Mouse (Mus musculus) stomach, postnatal 0 days (tissue): Measurements from ENCODE around the gene Ern1.

Source experiments
- CTCF ChIP-seq: IDR thresholded peaks from 2 replicates; pipeline ENCODE4 v1.5.1; 2016; ENCODE audit warnings: antibody characterized with exemption, low read depth, mild to moderate bottlenecking, moderate library complexity
- EP300 ChIP-seq: optimal IDR thresholded peaks from 2 replicates; pipeline ENCODE3; 2016; ENCODE audit warnings: antibody characterized with exemption

DNA sequence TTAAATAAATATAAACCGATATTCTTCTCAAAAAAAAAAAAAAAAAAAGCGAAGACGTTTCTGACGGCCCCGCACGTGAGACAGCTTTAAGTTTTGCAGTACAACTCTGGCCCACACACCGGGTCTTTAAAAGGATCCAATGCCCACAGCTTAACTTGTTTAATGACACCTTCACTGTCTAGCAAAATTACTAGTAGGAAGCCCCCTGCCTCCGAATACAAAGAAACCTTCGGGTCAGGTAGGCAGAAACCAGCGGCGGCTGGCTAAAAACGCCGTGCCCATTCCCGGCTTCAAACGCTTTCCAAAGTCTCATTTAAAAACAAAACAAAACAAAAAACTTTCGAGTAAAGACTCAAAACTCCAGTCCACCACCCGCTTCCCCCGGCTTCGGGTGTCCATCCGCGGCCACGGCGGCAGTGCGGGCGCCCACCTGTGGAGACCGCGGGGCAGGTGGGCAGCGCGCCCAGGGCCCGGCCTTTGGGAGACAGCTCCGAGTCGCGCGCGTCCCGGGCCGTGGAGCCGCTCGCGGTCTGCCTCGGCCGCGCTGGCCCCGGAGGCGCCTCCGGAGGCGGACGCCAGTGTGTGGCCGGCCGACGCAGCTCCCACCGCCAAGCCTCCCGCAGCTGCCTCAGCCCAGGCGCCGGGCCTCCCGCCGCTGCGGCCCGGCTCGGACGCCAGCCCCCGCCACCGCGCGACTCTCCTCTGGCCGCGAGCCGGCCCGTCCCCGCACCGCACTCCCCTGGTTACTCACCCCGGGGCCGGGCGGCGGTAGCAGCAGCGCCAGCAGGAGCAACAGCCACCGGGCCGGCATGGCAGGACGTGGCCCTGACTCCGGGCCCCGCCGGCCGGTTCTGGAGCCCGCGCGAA is 553 bp downstream of the Ern1 start:
- TF ChIP-seq EP300 (no peak), CTCF (peak; percentile 24; the same call in 1 of the 2 replicates)
